Mouse (Mus musculus): Measurements from ENCODE around the gene Anxa9. TPM values are rescaled to one million over a fixed set of nuclear protein-coding genes. Genes with fewer than 3 reads are reported as not detected.

Gene Anxa9
- polyA plus RNA-seq, 1 experiment = 7.6 TPM

DNA sequence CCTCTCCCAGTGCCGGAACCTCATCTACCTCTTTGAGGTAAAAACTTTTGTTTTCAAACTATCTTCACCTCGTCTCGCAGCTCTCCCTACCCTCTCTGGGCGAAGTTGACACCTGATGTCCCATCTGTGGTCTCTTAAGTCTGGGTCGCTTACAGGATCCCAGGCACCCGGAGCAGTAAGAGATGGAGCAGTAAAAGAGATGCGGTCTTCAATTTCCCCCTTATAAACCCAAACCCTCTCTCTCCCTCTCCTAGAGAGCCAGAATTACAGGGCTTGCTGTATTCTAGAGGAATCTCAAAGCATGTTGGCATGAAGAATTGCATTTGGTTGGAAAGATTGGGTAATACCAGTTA, 23.4 kb downstream of the Anxa9 start:
- H3K4me3 ChIP-seq (ENCODE audit: control insufficient read depth, low read depth, low read length) = peak overlapping the region; percentile 98
- H3K36me3 ChIP-seq (ENCODE audit: control insufficient read depth, insufficient read depth, low read length) = no peaks in the 10 kb centered on the region; the same call in none of the 2 replicates
- no peaks in the 10 kb centered on the region for H3K27me3 ChIP-seq (ENCODE audit: control insufficient read depth, insufficient read depth, low read length)
- peaks cover 9% of the 10 kb centered on the region for H3K4me1 ChIP-seq (ENCODE audit: control insufficient read depth, insufficient read depth, low read length)
- no peak for TF ChIP-seq POLR2A (IDR thresholded peaks at IDR 0.05; ENCODE audit: control insufficient read depth, low read depth, low read length)
- TF ChIP-seq CTCF (IDR thresholded peaks at IDR 0.05; ENCODE audit: control insufficient read depth, insufficient read depth, insufficient replicate concordance, low read depth, low read length) = no peak
- H3K27ac ChIP-seq (ENCODE audit: control insufficient read depth, insufficient read depth, low read depth, low read length) = peak overlapping the region; percentile 96

- Histone ChIP-seq H3K27me3 (ENCODE audit: control insufficient read depth, insufficient read depth, low read length) (no peaks in the 10 kb centered on the region), H3K4me1 (ENCODE audit: control insufficient read depth, insufficient read depth, low read length) (peaks cover 9% of the 10 kb centered on the region)
- peak; percentile 10; the same call in 1 of the 2 replicates for TF ChIP-seq CTCF (IDR thresholded peaks at IDR 0.05; ENCODE audit: control insufficient read depth, insufficient read depth, insufficient replicate concordance, low read depth, low read length)
- TF ChIP-seq POLR2A (IDR thresholded peaks at IDR 0.05; ENCODE audit: control insufficient read depth, low read depth, low read length) = peak; percentile 52
Observed at GRCm38 (mm10) chr3:95282865-95283588, 23.9 kb downstream of the Anxa9 start.

GRCm38 (mm10) chr3:95282381-95282864, 24.6 kb downstream of the Anxa9 start:
- TF ChIP-seq CTCF (IDR thresholded peaks at IDR 0.05; ENCODE audit: control insufficient read depth, insufficient read depth, insufficient replicate concordance, low read depth, low read length) (no peak), POLR2A (IDR thresholded peaks at IDR 0.05; ENCODE audit: control insufficient read depth, low read depth, low read length) (no peak)
- no peaks in the 10 kb centered on the region; the same call in none of the 2 replicates for H3K36me3 ChIP-seq (ENCODE audit: control insufficient read depth, insufficient read depth, low read length)
- H3K27ac ChIP-seq (ENCODE audit: control insufficient read depth, insufficient read depth, low read depth, low read length) = peak overlapping the region; percentile 96
- H3K4me1 ChIP-seq (ENCODE audit: control insufficient read depth, insufficient read depth, low read length) = peaks cover 9% of the 10 kb centered on the region
- peak overlapping the region; percentile 98 for H3K4me3 ChIP-seq (ENCODE audit: control insufficient read depth, low read depth, low read length)
- H3K27me3 ChIP-seq (ENCODE audit: control insufficient read depth, insufficient read depth, low read length) = no peaks in the 10 kb centered on the region

More at GRCm38 (mm10) chr3:95282865-95283588, 23.9 kb downstream of the Anxa9 start:
- Histone ChIP-seq H3K36me3 (ENCODE audit: control insufficient read depth, insufficient read depth, low read length) (no peaks in the 10 kb centered on the region; the same call in none of the 2 replicates), H3K4me3 (ENCODE audit: control insufficient read depth, low read depth, low read length) (peak overlapping the region; percentile 98), H3K27ac (ENCODE audit: control insufficient read depth, insufficient read depth, low read depth, low read length) (peak overlapping the region; percentile 96)

- Histone ChIP-seq H3K4me1 (ENCODE audit: control insufficient read depth, insufficient read depth, low read length) (peaks cover 9% of the 10 kb centered on the region), H3K36me3 (ENCODE audit: control insufficient read depth, insufficient read depth, low read length) (no peaks in the 10 kb centered on the region; the same call in none of the 2 replicates), H3K4me3 (ENCODE audit: control insufficient read depth, low read depth, low read length) (peak within 1 kb of the TSS; percentile 98), H3K27me3 (ENCODE audit: control insufficient read depth, insufficient read depth, low read length) (no peaks in the 10 kb centered on the region), H3K27ac (ENCODE audit: control insufficient read depth, insufficient read depth, low read depth, low read length) (peak within 1 kb of the TSS; percentile 96)
- TF ChIP-seq POLR2A (IDR thresholded peaks at IDR 0.05; ENCODE audit: control insufficient read depth, low read depth, low read length) = peak; percentile 27; the same call in 1 of the 2 replicates
- no peak for TF ChIP-seq CTCF (IDR thresholded peaks at IDR 0.05; ENCODE audit: control insufficient read depth, insufficient read depth, insufficient replicate concordance, low read depth, low read length)
Observed at GRCm38 (mm10) chr3:95281216-95282126, 25.5 kb downstream of the Anxa9 start, which contains the start of the genes Mindy1 and Prune1. TSS of gene Mindy1 (plus strand) at chr3:95281345. TSS of gene Prune1 (minus strand) at chr3:95282076.

GRCm38 (mm10) chr3:95280747-95281146, 26.2 kb downstream of the Anxa9 start:
- Histone ChIP-seq H3K4me3 (ENCODE audit: control insufficient read depth, low read depth, low read length) (peak overlapping the region; percentile 94), H3K36me3 (ENCODE audit: control insufficient read depth, insufficient read depth, low read length) (no peaks in the 10 kb centered on the region; the same call in none of the 2 replicates), H3K27ac (ENCODE audit: control insufficient read depth, insufficient read depth, low read depth, low read length) (peak overlapping the region; percentile 84), H3K4me1 (ENCODE audit: control insufficient read depth, insufficient read depth, low read length) (peaks cover 9% of the 10 kb centered on the region), H3K27me3 (ENCODE audit: control insufficient read depth, insufficient read depth, low read length) (no peaks in the 10 kb centered on the region)
- TF ChIP-seq POLR2A (IDR thresholded peaks at IDR 0.05; ENCODE audit: control insufficient read depth, low read depth, low read length) (no peak), CTCF (IDR thresholded peaks at IDR 0.05; ENCODE audit: control insufficient read depth, insufficient read depth, insufficient replicate concordance, low read depth, low read length) (no peak)

DNA sequence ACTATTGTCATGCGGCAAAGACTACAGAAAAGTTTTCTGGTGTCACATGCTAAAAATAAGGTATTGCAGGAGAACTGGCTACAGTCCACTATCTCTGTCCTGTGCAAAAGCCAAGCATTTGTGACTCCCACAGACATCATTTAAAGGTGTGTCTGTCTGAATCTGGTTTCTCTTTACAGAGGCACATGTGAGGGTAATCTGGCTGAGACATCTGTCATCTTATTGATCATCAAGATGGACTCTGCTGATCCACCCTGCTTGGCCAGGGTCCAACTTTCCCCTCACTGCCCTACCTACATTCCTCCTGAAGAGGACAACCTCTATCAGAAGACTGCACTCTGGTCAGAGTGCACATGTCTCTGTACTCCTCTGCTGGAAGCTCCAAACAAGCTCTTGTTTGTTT, 29.8 kb downstream of the Anxa9 start:
- Histone ChIP-seq H3K4me3 (ENCODE audit: control insufficient read depth, low read depth, low read length) (no peak overlapping the region), H3K36me3 (ENCODE audit: control insufficient read depth, insufficient read depth, low read length) (no peaks in the 10 kb centered on the region), H3K27me3 (ENCODE audit: control insufficient read depth, insufficient read depth, low read length) (no peaks in the 10 kb centered on the region), H3K27ac (ENCODE audit: control insufficient read depth, insufficient read depth, low read depth, low read length) (no peak overlapping the region), H3K4me1 (ENCODE audit: control insufficient read depth, insufficient read depth, low read length) (peaks cover 3% of the 10 kb centered on the region)
- TF ChIP-seq CTCF (IDR thresholded peaks at IDR 0.05; ENCODE audit: control insufficient read depth, insufficient read depth, insufficient replicate concordance, low read depth, low read length) = no peak
- TF ChIP-seq POLR2A (IDR thresholded peaks at IDR 0.05; ENCODE audit: control insufficient read depth, low read depth, low read length) = no peak

Measured in testis, adult 2 months (tissue).